Mouse (Mus musculus) hindbrain, embryonic 13.5 days (tissue): ENCODE measurements around the gene Abca7. TPM values are rescaled to one million over a fixed set of nuclear protein-coding genes. Genes with fewer than 3 reads are reported as not detected.

ENCODE experiments used
- ATAC-seq: fragments of 200-750 bp; cut with Nextera tagmentation; 2 replicates; pipeline ENCODE4 v1.8.0; 2017; ENCODE audit warnings: moderate TSS enrichment; ENCODE audit not compliant: low FRiP score
- H3K27ac ChIP-seq: fragments of 300-500 bp; sonication (generic); 2 replicates; pipeline ENCODE4 v1.5.1; 2015; ENCODE audit warnings: inconsistent platforms, mild to moderate bottlenecking, moderate library complexity
- H3K27me3 ChIP-seq: fragments of 300-500 bp; sonication (generic); 2 replicates; pipeline ENCODE4 v1.6.1; 2015; ENCODE audit warnings: mild to moderate bottlenecking, inconsistent platforms
- H3K36me3 ChIP-seq: fragments of 300-500 bp; sonication (generic); 2 replicates; pipeline ENCODE4 v1.6.1; 2015; ENCODE audit warnings: mild to moderate bottlenecking, inconsistent platforms
- H3K4me1 ChIP-seq: fragments of 300-500 bp; sonication (generic); replicated peaks from 2 replicates; pipeline ENCODE4 v1.6.1; 2015; ENCODE audit warnings: inconsistent platforms
- H3K4me2 ChIP-seq: fragments of 300-500 bp; sonication (generic); 2 replicates; pipeline ENCODE4 v1.6.1; 2015; ENCODE audit warnings: inconsistent platforms, mild to moderate bottlenecking, moderate library complexity
- H3K4me3 ChIP-seq: fragments of 300-500 bp; sonication (generic); 2 replicates; pipeline ENCODE4 v1.5.1; 2015; ENCODE audit warnings: mild to moderate bottlenecking, inconsistent platforms
- H3K9ac ChIP-seq: fragments of 300-500 bp; sonication (generic); 2 replicates; pipeline ENCODE4 v1.6.1; 2015; ENCODE audit warnings: mild to moderate bottlenecking, inconsistent platforms
- H3K9me3 ChIP-seq: fragments of 300-500 bp; sonication (generic); 2 replicates; pipeline ENCODE4 v1.6.1; 2016; ENCODE audit warnings: inconsistent platforms
- WGBS: fragments of 180-500 bp; shearing (Covaris S2); methylation state at CpG from one replicate; pipeline ENCODE4 v1.1.7; 2015; 5-methylcytosine and 5-hydroxymethylcytosine counted together
- polyA plus RNA-seq: library from polyadenylated mRNA; unstranded; fragments of >200 nt; fragmentation: Nextera tagmentation; extraction: Ambion mirVana; gene quantifications from 2 replicates; pipeline ENCODE4 v1.2.1, GENCODE M21; 2015

Gene Abca7
- polyA plus RNA-seq, 1 experiment from 2014 or later, result 6.1 TPM

- no peak for ATAC-seq
- no peaks in the 10 kb centered on the region for H3K9me3 ChIP-seq
- H3K9ac ChIP-seq, result no peak overlapping the region
- H3K4me3 ChIP-seq, result no peak overlapping the region
- peaks cover 70% of the 10 kb centered on the region for H3K27me3 ChIP-seq
- no peak overlapping the region for H3K27ac ChIP-seq
- no peak overlapping the region for H3K4me2 ChIP-seq
- H3K4me1 ChIP-seq, result peaks cover 16% of the 10 kb centered on the region
- 26% methylated on average over 21 of the region's 21 CpGs for WGBS
- peaks cover 6% of the 10 kb centered on the region for H3K36me3 ChIP-seq
These were observed 6.5 kb downstream of the Abca7 start for GRCm38 (mm10) chr10:80002829-80003228.

- ATAC-seq, result no peak
- WGBS, result 64% methylated on average over 9 of the region's 9 CpGs
These were observed 7.3 kb downstream of the Abca7 start for GRCm38 (mm10) chr10:80003374-80004232.

GRCm38 (mm10) chr10:80004233-80004705, 8.0 kb downstream of the Abca7 start:
- Histone ChIP-seq H3K27me3 (peaks cover 57% of the 10 kb centered on the region), H3K9ac (no peak overlapping the region), H3K9me3 (0 out of 2 replicates have a peak, but pooled peaks cover 2% of the 10 kb centered on the region), H3K27ac (no peak overlapping the region), H3K4me1 (peaks cover 7% of the 10 kb centered on the region; the same call in 1 of the 2 replicates), H3K4me3 (no peak overlapping the region), H3K36me3 (peaks cover 20% of the 10 kb centered on the region), H3K4me2 (no peak overlapping the region)
- ATAC-seq, result no peak
- 92% methylated on average over 8 of the region's 8 CpGs for WGBS

More at GRCm38 (mm10) chr10:80003374-80004232, 7.3 kb downstream of the Abca7 start:
- H3K4me2 ChIP-seq, result no peak overlapping the region
- peaks cover 13% of the 10 kb centered on the region for H3K36me3 ChIP-seq
- no peak overlapping the region for H3K4me3 ChIP-seq
- peaks cover 8% of the 10 kb centered on the region for H3K4me1 ChIP-seq
- H3K9ac ChIP-seq, result no peak overlapping the region
- peaks cover 64% of the 10 kb centered on the region for H3K27me3 ChIP-seq
- H3K9me3 ChIP-seq, result no peaks in the 10 kb centered on the region
- H3K27ac ChIP-seq, result no peak overlapping the region

DNA sequence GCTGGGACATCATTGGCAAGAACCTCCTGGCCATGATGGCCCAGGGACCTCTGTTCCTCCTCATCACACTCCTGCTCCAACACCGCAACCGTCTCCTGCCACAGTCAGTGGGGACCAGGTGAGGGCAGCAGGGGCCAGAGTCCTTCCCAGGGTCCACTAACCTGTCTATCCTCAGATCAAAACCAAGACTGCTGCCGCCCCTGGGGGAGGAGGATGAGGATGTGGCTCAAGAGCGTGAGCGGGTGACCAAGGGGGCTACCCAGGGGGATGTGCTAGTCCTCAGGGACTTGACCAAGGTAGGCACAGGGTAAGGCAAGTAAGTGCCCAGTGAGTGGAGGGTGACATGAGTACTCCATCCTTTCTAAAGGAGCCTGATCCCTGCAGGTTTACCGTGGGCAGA, 15.4 kb downstream of the Abca7 start:
- Histone ChIP-seq H3K27ac (no peak overlapping the region), H3K4me3 (no peak overlapping the region), H3K36me3 (peaks cover 66% of the 10 kb centered on the region), H3K4me2 (no peak overlapping the region), H3K9ac (no peak overlapping the region), H3K4me1 (no peaks in the 10 kb centered on the region), H3K9me3 (peaks cover 26% of the 10 kb centered on the region), H3K27me3 (peaks cover 60% of the 10 kb centered on the region)
- WGBS, result 91% methylated on average over 6 of the region's 6 CpGs
- no peak for ATAC-seq

DNA sequence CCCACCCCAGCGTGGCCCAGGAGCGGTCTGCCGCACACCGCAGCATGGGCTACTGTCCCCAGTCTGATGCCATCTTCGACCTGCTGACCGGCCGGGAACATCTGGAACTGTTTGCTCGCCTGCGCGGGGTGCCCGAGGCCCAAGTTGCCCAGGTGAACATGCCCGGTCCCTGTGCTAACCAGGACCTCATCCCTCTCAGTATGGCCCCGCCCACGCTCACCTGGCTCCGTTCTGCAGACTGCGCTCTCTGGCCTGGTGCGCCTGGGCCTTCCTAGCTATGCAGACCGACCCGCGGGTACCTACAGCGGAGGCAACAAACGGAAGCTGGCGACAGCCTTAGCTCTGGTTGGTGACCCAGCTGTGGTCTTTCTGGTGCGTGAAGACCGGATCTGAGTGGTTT, 17.3 kb downstream of the Abca7 start:
- ATAC-seq, result no peak
- Histone ChIP-seq H3K4me3 (no peak overlapping the region), H3K9me3 (peaks cover 26% of the 10 kb centered on the region), H3K4me1 (no peaks in the 10 kb centered on the region), H3K27me3 (peaks cover 73% of the 10 kb centered on the region), H3K36me3 (peaks cover 55% of the 10 kb centered on the region), H3K4me2 (no peak overlapping the region), H3K9ac (no peak overlapping the region), H3K27ac (no peak overlapping the region)
- WGBS, result 36% methylated on average over 25 of the region's 25 CpGs

- no peak for ATAC-seq
- Histone ChIP-seq H3K27me3 (peaks cover 83% of the 10 kb centered on the region), H3K4me1 (0 out of 2 replicates have a peak, but pooled peaks cover 3% of the 10 kb centered on the region)
These were observed 18.4 kb downstream of the Abca7 start for GRCm38 (mm10) chr10:80014484-80015290.

DNA sequence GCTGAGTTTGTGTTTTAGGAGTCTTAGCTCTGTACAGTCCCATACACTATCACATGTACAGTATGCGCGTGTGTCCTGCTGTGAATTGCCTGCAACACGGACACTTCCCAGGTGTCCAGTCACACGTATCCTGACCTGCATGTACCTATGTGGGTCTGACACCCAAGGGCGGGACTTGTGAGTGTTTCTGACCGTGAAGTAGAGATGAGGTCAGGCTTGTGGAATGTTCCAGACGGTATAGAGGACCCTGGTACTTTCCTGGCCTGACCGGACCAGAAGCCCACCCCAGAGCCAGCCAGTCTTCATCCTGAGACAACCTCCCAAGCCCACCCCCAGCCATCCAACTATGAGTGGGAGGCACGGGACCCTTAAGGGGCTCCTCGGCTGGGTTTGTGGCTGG, 19.3 kb downstream of the Abca7 start:
- Histone ChIP-seq H3K4me3 (no peak overlapping the region), H3K4me2 (no peak overlapping the region), H3K27ac (no peak overlapping the region), H3K27me3 (peaks cover 92% of the 10 kb centered on the region), H3K4me1 (0 out of 2 replicates have a peak, but pooled peaks cover 6% of the 10 kb centered on the region), H3K9ac (no peak overlapping the region), H3K36me3 (peaks cover 36% of the 10 kb centered on the region), H3K9me3 (peaks cover 13% of the 10 kb centered on the region)
- no peak for ATAC-seq
- WGBS, result 81% methylated on average over 10 of the region's 10 CpGs

More at GRCm38 (mm10) chr10:80014484-80015290, 18.4 kb downstream of the Abca7 start:
- Histone ChIP-seq H3K9me3 (peaks cover 22% of the 10 kb centered on the region), H3K4me2 (no peak overlapping the region), H3K27ac (no peak overlapping the region), H3K36me3 (peaks cover 45% of the 10 kb centered on the region), H3K9ac (no peak overlapping the region), H3K4me3 (no peak overlapping the region)
- WGBS, result 26% methylated on average over 28 of the region's 28 CpGs

DNA sequence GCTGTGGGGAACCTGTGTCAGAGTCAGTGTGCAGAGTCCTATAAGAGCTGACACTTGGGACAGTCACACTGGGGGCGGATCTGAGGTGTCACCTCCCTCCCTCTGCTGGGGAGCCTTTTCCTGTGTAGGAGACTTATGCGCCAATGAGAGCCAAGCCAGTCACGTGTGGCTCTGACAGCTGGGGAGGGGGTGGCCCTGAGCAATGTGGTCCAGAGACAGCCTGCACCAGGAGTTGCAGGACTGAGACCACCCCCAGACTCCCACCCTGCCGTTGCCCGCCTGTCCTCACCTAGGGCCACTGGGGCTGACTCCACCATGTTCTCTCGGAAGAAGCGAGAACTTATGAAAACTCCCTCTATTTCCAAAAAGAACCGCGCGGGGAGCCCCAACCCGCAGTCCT, 20.2 kb downstream of the Abca7 start, which contains the start of gene Arhgap45:
Gene Arhgap45, plus strand, starts transcription at position 143 of the 400 bp plus-strand sequence.
- Histone ChIP-seq H3K27ac (no peak within 1 kb of the TSS), H3K4me3 (no peak within 1 kb of the TSS), H3K36me3 (peaks cover 26% of the 10 kb centered on the region), H3K27me3 (peaks cover 95% of the 10 kb centered on the region), H3K9ac (no peak within 1 kb of the TSS; the same call in 1 of the 2 replicates), H3K4me2 (no peak within 1 kb of the TSS), H3K4me1 (0 out of 2 replicates have a peak, but pooled peaks cover 6% of the 10 kb centered on the region), H3K9me3 (peaks cover 4% of the 10 kb centered on the region; the same call in 1 of the 2 replicates)
- 73% methylated on average over 11 of the region's 11 CpGs for WGBS
- ATAC-seq, result no peak

- no peak overlapping the region for H3K4me3 ChIP-seq
- 0 out of 2 replicates have a peak, but pooled peaks cover 6% of the 10 kb centered on the region for H3K4me1 ChIP-seq
- no peak overlapping the region for H3K4me2 ChIP-seq
- 89% methylated on average over 10 of the region's 10 CpGs for WGBS
- no peaks in the 10 kb centered on the region for H3K9me3 ChIP-seq
- H3K36me3 ChIP-seq, result peaks cover 22% of the 10 kb centered on the region
- peaks cover 91% of the 10 kb centered on the region for H3K27me3 ChIP-seq
- H3K27ac ChIP-seq, result no peak overlapping the region
- no peak for ATAC-seq
- H3K9ac ChIP-seq, result no peak overlapping the region
These were observed 20.6 kb downstream of the Abca7 start for GRCm38 (mm10) chr10:80016931-80017330.

DNA sequence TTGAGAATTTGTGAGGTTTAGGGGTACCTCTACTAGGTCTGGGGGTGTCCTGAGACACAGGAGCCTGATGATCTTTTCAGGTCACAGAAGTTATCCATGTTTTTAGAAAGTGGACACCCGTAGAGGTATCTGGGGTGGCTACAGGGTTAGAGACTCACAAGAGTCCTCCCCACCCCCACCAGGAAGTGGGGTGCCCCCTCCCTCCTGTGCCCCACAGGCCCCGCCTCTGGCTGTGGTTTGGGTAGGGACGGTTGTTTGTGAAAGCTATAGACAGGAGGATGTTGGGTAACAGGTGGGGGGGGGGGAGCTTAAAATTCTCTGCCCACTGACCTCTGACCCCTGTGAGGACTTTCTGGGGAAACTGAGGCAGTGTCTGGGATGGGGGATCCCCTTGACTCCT, 21.1 kb downstream of the Abca7 start:
- H3K9me3 ChIP-seq, result no peaks in the 10 kb centered on the region
- no peak overlapping the region for H3K4me2 ChIP-seq
- no peak overlapping the region for H3K4me3 ChIP-seq
- peaks cover 18% of the 10 kb centered on the region for H3K36me3 ChIP-seq
- 0 out of 2 replicates have a peak, but pooled peaks cover 6% of the 10 kb centered on the region for H3K4me1 ChIP-seq
- ATAC-seq, result no peak
- peaks cover 87% of the 10 kb centered on the region for H3K27me3 ChIP-seq
- no peak overlapping the region for H3K27ac ChIP-seq
- 84% methylated on average over 3 of the region's 3 CpGs for WGBS
- no peak overlapping the region for H3K9ac ChIP-seq

- no peak overlapping the region for H3K4me3 ChIP-seq
- peaks cover 83% of the 10 kb centered on the region for H3K27me3 ChIP-seq
- no peaks in the 10 kb centered on the region for H3K9me3 ChIP-seq
- peaks cover 16% of the 10 kb centered on the region for H3K36me3 ChIP-seq
- 0 out of 2 replicates have a peak, but pooled peaks cover 6% of the 10 kb centered on the region for H3K4me1 ChIP-seq
- WGBS, result 86% methylated on average over 14 of the region's 14 CpGs
- H3K9ac ChIP-seq, result no peak overlapping the region
- H3K4me2 ChIP-seq, result no peak overlapping the region
- no peak for ATAC-seq
- no peak overlapping the region for H3K27ac ChIP-seq
These were observed 21.5 kb downstream of the Abca7 start for GRCm38 (mm10) chr10:80017771-80018170.
